Comparison of ENCODE assay signal across 24 mouse cellular contexts in genomic region chr5:29740651-29741050, GRCm38 (mm10). TPM values are rescaled to one million over a fixed set of nuclear protein-coding genes. Genes with fewer than 3 reads are reported as not detected.
DNase-seq lines count a peak whose midpoint lies in the region; ATAC-seq and TF ChIP-seq lines count a peak whose summit lies in the region.
"Had no signal": no experiment of that assay in that cellular context is flagged by ENCODE, and none has a peak within 500 bp of the region (broad histone marks: within the 10 kb centered on the region; RNA-seq: fewer than 3 reads in every experiment).

No protein-coding gene starts in this region.

- no peaks in the 10 kb centered on the region for H3K9me3 ChIP-seq in heart, embryonic 14.5 days (ENCODE audit: control insufficient read depth, low read length)
- no peaks in the 10 kb centered on the region for H3K9me3 ChIP-seq in midbrain, embryonic 11.5 days (ENCODE audit: control insufficient read depth, low read length)
- H3K9me3 ChIP-seq in midbrain, postnatal 0 days (ENCODE audit: low read length), result no peaks in the 10 kb centered on the region
- H3K9me3 ChIP-seq: embryonic facial prominence, embryonic 10.5 days; forebrain, embryonic 13.5 days; hindbrain, embryonic 13.5 days had no signal

- no peak for TF ChIP-seq POLR2A in heart, adult 2 months (IDR thresholded peaks at IDR 0.05; ENCODE audit: insufficient read depth, low read depth, low read length)

- peak overlapping the region; percentile 48 for H3K27ac ChIP-seq in heart, adult 2 months
- peak overlapping the region in 1 of 2 experiments; percentile 37; a peak in 1 of 4 replicates for H3K27ac ChIP-seq in heart, embryonic 14.5 days (replicated peaks in 1 of 2; ENCODE audit: control insufficient read depth in 1 of 2, insufficient read depth in 1 of 2, low read depth in 2 of 2, low read length in 2 of 2)
- H3K27ac ChIP-seq in layer of hippocampus, adult 2 months, result 0 out of 2 replicates have a peak overlapping the region, but pooled peaks have one; percentile 14
- no peak overlapping the region for H3K27ac ChIP-seq in midbrain, embryonic 11.5 days (ENCODE audit: low read depth, low read length)
- no peak overlapping the region for H3K27ac ChIP-seq in midbrain, postnatal 0 days (ENCODE audit: low read depth, low read length)
- H3K27ac ChIP-seq: embryonic facial prominence, embryonic 10.5 days; forebrain, embryonic 13.5 days; hindbrain, embryonic 13.5 days; hindbrain, postnatal 0 days had no signal

- DNase-seq in heart, adult 2 months, result no peak
- DNase-seq in heart, postnatal 36 days, result no peak
- DNase-seq in heart, adult 8-10 months (ENCODE audit: low spot score), result no peak
- DNase-seq in layer of hippocampus, adult 2 months (ENCODE audit: low spot score in 2 of 2), result no peak
- no peak for DNase-seq in layer of hippocampus, adult 9-11 months
- DNase-seq in midbrain, embryonic 11.5 days (ENCODE audit: low spot score, missing footprints), result peak; percentile 64
- DNase-seq in midbrain, postnatal 0 days (ENCODE audit: low spot score), result no peak
- DNase-seq: adrenal gland, adult 8-10 months; adrenal gland, postnatal 36 days; cerebellum, adult 2 months; cerebellum, postnatal 10 days; forebrain, postnatal 0 days; gastrocnemius, postnatal 36 days; kidney, adult 18-20 months had no signal

- peaks cover 19% of the 10 kb centered on the region for H3K79me2 ChIP-seq in heart, adult 2 months (replicated peaks; ENCODE audit: control insufficient read depth, insufficient read depth, low read length)

- no peak for ATAC-seq in heart, embryonic 14.5 days (ENCODE audit: insufficient number of reproducible peaks, insufficient read depth, low FRiP score, low read depth)
- no peak for ATAC-seq in midbrain, embryonic 11.5 days (ENCODE audit: low FRiP score)
- ATAC-seq in midbrain, postnatal 0 days (ENCODE audit: low FRiP score), result no peak
- ATAC-seq: activated CD4-positive, CD25-positive, alpha-beta regulatory T cell, adult 4 months; forebrain, embryonic 13.5 days; forebrain, postnatal 0 days; hindbrain, postnatal 0 days; Patski had no signal

- TF ChIP-seq EP300 in heart, adult 2 months (IDR thresholded peaks at IDR 0.05; ENCODE audit: insufficient read depth, low read depth, low read length), result no peak

- TF ChIP-seq CTCF in heart, adult 2 months (IDR thresholded peaks at IDR 0.05), result no peak
- no peak for TF ChIP-seq CTCF in layer of hippocampus, adult 2 months (conservative IDR thresholded peaks at IDR 0.05)
- no peak for TF ChIP-seq CTCF in midbrain, postnatal 0 days (IDR thresholded peaks at IDR 0.05)

- no peak overlapping the region for H3K9ac ChIP-seq in heart, adult 2 months (ENCODE audit: low read depth, low read length)
- H3K9ac ChIP-seq in heart, embryonic 14.5 days (ENCODE audit: low read length), result peak overlapping the region; percentile 21
- H3K9ac ChIP-seq in midbrain, embryonic 11.5 days (ENCODE audit: low read length), result no peak overlapping the region
- no peak overlapping the region for H3K9ac ChIP-seq in midbrain, postnatal 0 days (replicated peaks; ENCODE audit: low read length, poor library complexity, severe bottlenecking)
- H3K9ac ChIP-seq: forebrain, embryonic 13.5 days; forebrain, postnatal 0 days; hindbrain, embryonic 13.5 days had no signal

- WGBS in heart, adult 2 months, result 7% methylated on average over 1 of the region's 1 CpGs
- 68% methylated on average over 1 of the region's 1 CpGs for WGBS in heart, embryonic 14.5 days
- WGBS in midbrain, embryonic 11.5 days, result 87% methylated on average over 1 of the region's 1 CpGs
- WGBS in midbrain, postnatal 0 days, result 85% methylated on average over 1 of the region's 1 CpGs

- H3K4me3 ChIP-seq in heart, adult 2 months, result no peak overlapping the region
- H3K4me3 ChIP-seq in heart, embryonic 14.5 days (ENCODE audit: control insufficient read depth in 1 of 2, insufficient read depth in 1 of 2, low read depth in 1 of 2, low read length in 2 of 2), result no peak overlapping the region
- no peak overlapping the region for H3K4me3 ChIP-seq in layer of hippocampus, adult 2 months
- H3K4me3 ChIP-seq in midbrain, embryonic 11.5 days (ENCODE audit: low read depth, low read length), result no peak overlapping the region
- no peak overlapping the region for H3K4me3 ChIP-seq in midbrain, postnatal 0 days (ENCODE audit: low read depth, low read length)
- H3K4me3 ChIP-seq: embryonic facial prominence, embryonic 10.5 days; forebrain, embryonic 13.5 days; hindbrain, embryonic 13.5 days had no signal

- peaks cover 18% of the 10 kb centered on the region for H3K4me1 ChIP-seq in heart, adult 2 months (ENCODE audit: control insufficient read depth, insufficient read depth, low read length)
- H3K4me1 ChIP-seq in heart, embryonic 14.5 days (ENCODE audit: control insufficient read depth in 2 of 2, insufficient read depth in 2 of 2, low read length in 2 of 2), result peaks cover 4 to 30% of the 10 kb centered on the region in 2 experiments
- H3K4me1 ChIP-seq in midbrain, embryonic 11.5 days (ENCODE audit: control insufficient read depth, insufficient read depth, low read length), result peaks cover 10% of the 10 kb centered on the region
- peaks cover 6% of the 10 kb centered on the region; the same call in 1 of the 2 replicates for H3K4me1 ChIP-seq in midbrain, postnatal 0 days (ENCODE audit: insufficient read depth, low read length)

- intact Hi-C loops in heart, adult 2 months (cut with DNase I), result no loop called here
- intact Hi-C loops in heart, postnatal 36 days (cut with DNase I), result no loop called here

- H3K4me2 ChIP-seq in heart, embryonic 14.5 days (ENCODE audit: low read length), result no peak overlapping the region
- H3K4me2 ChIP-seq in midbrain, embryonic 11.5 days, result no peak overlapping the region
- no peak overlapping the region for H3K4me2 ChIP-seq in midbrain, postnatal 0 days (ENCODE audit: low read depth, low read length, poor library complexity, severe bottlenecking)
- H3K4me2 ChIP-seq: forebrain, embryonic 13.5 days; hindbrain, embryonic 13.5 days had no signal

- H3K36me3 ChIP-seq in heart, adult 2 months (ENCODE audit: control insufficient read depth, insufficient read depth, low read length), result peaks cover 43% of the 10 kb centered on the region
- 0 out of 2 replicates have a peak, but pooled peaks cover 9% of the 10 kb centered on the region for H3K36me3 ChIP-seq in heart, embryonic 14.5 days (ENCODE audit: control insufficient read depth, insufficient read depth, low read length)
- H3K36me3 ChIP-seq in midbrain, embryonic 11.5 days (ENCODE audit: control insufficient read depth, insufficient read depth, low read length), result 0 out of 2 replicates have a peak, but pooled peaks cover 2% of the 10 kb centered on the region
- H3K36me3 ChIP-seq in midbrain, postnatal 0 days (ENCODE audit: insufficient read depth, low read length), result no peaks in the 10 kb centered on the region; the same call in 1 of the 2 replicates

- H3K27me3 ChIP-seq in heart, adult 2 months (ENCODE audit: control insufficient read depth, insufficient read depth, low read length), result no peaks in the 10 kb centered on the region
- H3K27me3 ChIP-seq in heart, embryonic 14.5 days (ENCODE audit: control insufficient read depth, insufficient read depth, low read length), result no peaks in the 10 kb centered on the region
- H3K27me3 ChIP-seq in midbrain, embryonic 11.5 days (ENCODE audit: control insufficient read depth, insufficient read depth, low read length), result no peaks in the 10 kb centered on the region
- no peaks in the 10 kb centered on the region for H3K27me3 ChIP-seq in midbrain, postnatal 0 days (ENCODE audit: insufficient read depth, low read length)
- H3K27me3 ChIP-seq: forebrain, embryonic 13.5 days; hindbrain, embryonic 13.5 days; Patski had no signal

RNA-seq across cellular contexts. Expression of gene Gm5129, which starts 4.9 kb away (rescaled TPM):
- total RNA-seq in heart, adult 2 months (2021), result not detected
- not detected in 2 replicates for polyA plus RNA-seq in heart, adult 2 months (2012; rRNA removed)
- 1 to 10 TPM; 1.2 to 1.4 TPM for total RNA-seq in heart, postnatal 36 days (2021)
- polyA plus RNA-seq in heart, embryonic 14.5 days (2014; fragmentation: Nextera tagmentation; extraction: Ambion mirVana), result not detected in 2 replicates
- not detected for total RNA-seq in heart, adult 8-10 months (2022)
- total RNA-seq in layer of hippocampus, adult 2 months (2021), result not detected
- not detected in 2 replicates for polyA plus RNA-seq in midbrain, embryonic 11.5 days (2014; fragmentation: Nextera tagmentation; extraction: Ambion mirVana)
- not detected in 2 replicates for total RNA-seq in midbrain, postnatal 0 days (2014; rRNA removed)
- not detected in 2 replicates for polyA plus RNA-seq in midbrain, postnatal 0 days (2015; fragmentation: Nextera tagmentation; extraction: Ambion mirVana)
- total RNA-seq: forebrain, postnatal 0 days; gastrocnemius, adult 8-10 months; gastrocnemius, postnatal 36 days; hematopoietic stem cell, adult 5-6 weeks; hindbrain, postnatal 0 days had no signal
- polyA plus RNA-seq: activated CD4-positive, CD25-positive, alpha-beta regulatory T cell, adult 4 months; embryonic facial prominence, embryonic 10.5 days; forebrain, embryonic 13.5 days; forebrain, postnatal 0 days; hindbrain, embryonic 13.5 days; hindbrain, postnatal 0 days; intestine, embryonic 14.5 days; Patski had no signal

RNA-seq across cellular contexts. Expression of gene Dnajb6, which starts 5.2 kb away (rescaled TPM):
- 10 to 100 TPM; 71.0 to 78.4 TPM for total RNA-seq in heart, adult 2 months (2021)
- 34.0 and 39.3 TPM in 2 replicates for polyA plus RNA-seq in heart, adult 2 months (2012; rRNA removed)
- total RNA-seq in heart, postnatal 36 days (2021), result 10 to 100 TPM; 74.6 to 76.6 TPM
- polyA plus RNA-seq in heart, embryonic 14.5 days (2014; fragmentation: Nextera tagmentation; extraction: Ambion mirVana), result 85.5 and 90.0 TPM in 2 replicates
- 10 to 100 TPM; 79.5 to 84.4 (median 83.3) TPM for total RNA-seq in heart, adult 8-10 months (2022)
- 100 to 1,000 TPM; 173 to 175 TPM for total RNA-seq in layer of hippocampus, adult 2 months (2021)
- 247 and 262 TPM in 2 replicates for polyA plus RNA-seq in midbrain, embryonic 11.5 days (2014; fragmentation: Nextera tagmentation; extraction: Ambion mirVana)
- 183 and 253 TPM in 2 replicates for total RNA-seq in midbrain, postnatal 0 days (2014; rRNA removed)
- 347 and 362 TPM in 2 replicates for polyA plus RNA-seq in midbrain, postnatal 0 days (2015; fragmentation: Nextera tagmentation; extraction: Ambion mirVana)

Comparison
In these comparisons a context has a peak if more than half of its experiments do, and no peak if none do; other contexts are left out.
1. H3K27ac ChIP-seq: peak in heart, adult 2 months (single experiment) and layer of hippocampus, adult 2 months (single experiment); none in midbrain, embryonic 11.5 days (single experiment) and midbrain, postnatal 0 days (single experiment).